Mouse (Mus musculus): ENCODE measurements around the gene Gm26566. TPM values are rescaled to one million over a fixed set of nuclear protein-coding genes. Genes with fewer than 3 reads are reported as not detected.

Gm26566 gene
- polyA plus RNA-seq, 1 experiment from 2014 or later, result 1.6 TPM

DNA sequence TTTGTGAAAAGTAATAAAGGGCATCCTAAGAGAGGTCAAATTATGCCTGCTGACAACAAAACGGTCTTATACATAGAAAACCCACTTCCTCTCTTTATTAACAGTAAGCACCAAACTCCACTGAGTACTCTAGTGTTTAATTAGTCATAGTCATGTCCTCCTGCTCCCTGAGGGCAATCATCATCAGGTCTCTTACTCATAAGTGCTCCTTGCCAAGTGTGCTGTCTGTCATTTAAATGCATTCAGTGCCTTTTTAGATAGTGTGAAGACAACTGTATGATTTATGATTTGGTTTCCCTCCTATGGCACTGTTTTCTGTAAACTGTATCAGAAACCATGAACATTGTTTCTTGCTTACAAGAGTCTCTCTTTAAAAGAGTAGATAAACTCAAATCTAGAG lies 7.3 kb upstream of the Gm26566 start:
- Histone ChIP-seq H3K9ac (ENCODE audit: low read length) (no peak overlapping the region), H3K4me2 (ENCODE audit: low read length) (no peak overlapping the region), H3K4me1 (ENCODE audit: control insufficient read depth in 2 of 2, insufficient read depth in 2 of 2, low read length in 2 of 2) (peaks cover 2 to 19% of the 10 kb centered on the region in 2 experiments; a peak in 3 of 4 replicates), H3K27me3 (ENCODE audit: control insufficient read depth, insufficient read depth, low read length) (no peaks in the 10 kb centered on the region), H3K4me3 (ENCODE audit: control insufficient read depth in 1 of 2, insufficient read depth in 1 of 2, low read depth in 1 of 2, low read length in 2 of 2) (no peak overlapping the region), H3K36me3 (ENCODE audit: control insufficient read depth, insufficient read depth, low read length) (peaks cover 39% of the 10 kb centered on the region), H3K27ac (replicated peaks in 1 of 2; ENCODE audit: control insufficient read depth in 1 of 2, insufficient read depth in 1 of 2, low read depth in 2 of 2, low read length in 2 of 2) (no peak overlapping the region), H3K9me3 (ENCODE audit: control insufficient read depth, low read length) (no peaks in the 10 kb centered on the region)
- ATAC-seq (ENCODE audit: insufficient number of reproducible peaks, insufficient read depth, low FRiP score, low read depth), result no peak
- 86% methylated on average over 1 of the region's 1 CpGs for WGBS

DNA sequence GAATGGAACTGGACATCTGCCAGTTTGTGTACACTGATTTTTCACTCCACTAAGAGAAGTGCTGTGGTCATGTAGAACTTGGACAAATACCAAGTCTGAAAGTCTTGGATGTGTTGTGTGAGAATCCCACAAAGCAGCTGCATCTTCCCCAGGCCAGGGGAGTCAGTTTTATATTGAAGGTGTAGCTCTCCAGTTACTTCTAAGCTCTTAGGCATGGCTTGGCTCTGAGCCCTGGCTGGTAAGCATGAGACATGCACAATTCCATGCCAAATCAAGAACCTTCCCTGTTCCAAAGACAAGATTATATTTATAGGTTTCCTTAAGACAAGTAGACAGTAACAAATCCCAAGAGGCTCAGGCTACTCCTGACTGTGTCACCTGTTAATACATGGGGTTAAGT lies 6.5 kb upstream of the Gm26566 start:
- Histone ChIP-seq H3K36me3 (ENCODE audit: control insufficient read depth, insufficient read depth, low read length) (peaks cover 45% of the 10 kb centered on the region), H3K4me1 (ENCODE audit: control insufficient read depth in 2 of 2, insufficient read depth in 2 of 2, low read length in 2 of 2) (peaks cover 2 to 21% of the 10 kb centered on the region in 2 experiments; a peak in 3 of 4 replicates), H3K27ac (replicated peaks in 1 of 2; ENCODE audit: control insufficient read depth in 1 of 2, insufficient read depth in 1 of 2, low read depth in 2 of 2, low read length in 2 of 2) (no peak overlapping the region), H3K9me3 (ENCODE audit: control insufficient read depth, low read length) (no peaks in the 10 kb centered on the region), H3K4me2 (ENCODE audit: low read length) (no peak overlapping the region), H3K27me3 (ENCODE audit: control insufficient read depth, insufficient read depth, low read length) (no peaks in the 10 kb centered on the region), H3K9ac (ENCODE audit: low read length) (no peak overlapping the region), H3K4me3 (ENCODE audit: control insufficient read depth in 1 of 2, insufficient read depth in 1 of 2, low read depth in 1 of 2, low read length in 2 of 2) (no peak overlapping the region)
- no peak for ATAC-seq (ENCODE audit: insufficient number of reproducible peaks, insufficient read depth, low FRiP score, low read depth)

DNA sequence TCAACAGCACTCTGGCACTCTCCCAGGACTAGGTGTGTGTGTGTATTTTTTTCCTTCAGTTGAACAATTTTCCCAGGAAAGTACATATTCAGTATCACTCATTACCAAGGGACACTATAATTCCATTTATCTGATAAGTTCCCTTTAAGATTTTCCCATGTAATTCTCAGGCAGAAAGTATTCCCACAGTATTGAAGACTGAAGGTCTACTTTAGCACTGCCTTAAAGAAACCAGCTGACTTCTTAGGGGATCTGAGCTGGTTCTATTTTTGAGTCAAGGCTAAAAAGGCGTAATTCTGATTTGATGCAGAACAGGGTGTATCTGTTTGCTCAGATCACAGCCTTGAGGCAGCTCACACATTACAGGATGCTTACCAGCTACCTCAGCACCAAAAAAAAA lies 2.9 kb upstream of the Gm26566 start:
- H3K9ac ChIP-seq (ENCODE audit: low read length), result peak overlapping the region; percentile 61
- H3K36me3 ChIP-seq (ENCODE audit: control insufficient read depth, insufficient read depth, low read length), result peaks cover 57% of the 10 kb centered on the region
- peak overlapping the region; percentile 26 to 89; a peak in 3 of 4 replicates for H3K4me3 ChIP-seq (ENCODE audit: control insufficient read depth in 1 of 2, insufficient read depth in 1 of 2, low read depth in 1 of 2, low read length in 2 of 2)
- H3K9me3 ChIP-seq (ENCODE audit: control insufficient read depth, low read length), result no peaks in the 10 kb centered on the region
- no peaks in the 10 kb centered on the region for H3K27me3 ChIP-seq (ENCODE audit: control insufficient read depth, insufficient read depth, low read length)
- no peak for ATAC-seq (ENCODE audit: insufficient number of reproducible peaks, insufficient read depth, low FRiP score, low read depth)
- peaks cover 5 to 32% of the 10 kb centered on the region in 2 experiments for H3K4me1 ChIP-seq (ENCODE audit: control insufficient read depth in 2 of 2, insufficient read depth in 2 of 2, low read length in 2 of 2)
- no peak overlapping the region for H3K27ac ChIP-seq (replicated peaks in 1 of 2; ENCODE audit: control insufficient read depth in 1 of 2, insufficient read depth in 1 of 2, low read depth in 2 of 2, low read length in 2 of 2)
- H3K4me2 ChIP-seq (ENCODE audit: low read length), result peak overlapping the region; percentile 77
- 20% methylated on average over 1 of the region's 1 CpGs for WGBS

DNA sequence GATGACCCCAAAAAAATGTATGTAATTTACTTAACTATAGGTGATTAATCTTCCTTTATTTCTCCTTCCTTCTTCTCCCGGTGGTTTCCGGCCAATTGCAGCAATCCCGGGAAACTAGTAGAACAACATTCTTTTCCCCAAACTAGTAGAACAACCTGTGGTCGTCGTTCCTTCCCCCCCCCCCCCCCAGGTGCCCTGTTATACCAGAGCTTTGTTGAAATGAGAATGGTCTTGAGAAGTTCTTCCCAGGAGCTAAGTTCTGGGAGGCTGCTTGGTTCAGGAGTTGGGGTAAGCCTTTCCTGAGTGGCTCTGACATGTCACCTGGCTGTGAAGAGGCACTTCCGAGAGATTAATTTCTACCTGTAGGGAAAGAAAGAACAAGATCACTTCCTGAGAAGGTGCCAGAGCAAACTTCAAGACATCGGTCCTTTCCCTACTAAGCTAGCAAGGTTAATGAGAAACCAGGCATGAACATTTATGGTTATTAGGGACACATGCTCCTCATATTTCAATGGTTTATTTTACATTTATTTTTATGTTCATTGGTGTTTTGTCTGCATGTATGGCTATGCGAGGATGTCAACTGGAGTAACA lies 2.0 kb downstream of the Gm26566 start:
- H3K36me3 ChIP-seq (ENCODE audit: control insufficient read depth, insufficient read depth, low read length), result peaks cover 22% of the 10 kb centered on the region
- no peak for ATAC-seq (ENCODE audit: insufficient number of reproducible peaks, insufficient read depth, low FRiP score, low read depth)
- H3K27ac ChIP-seq (replicated peaks in 1 of 2; ENCODE audit: control insufficient read depth in 1 of 2, insufficient read depth in 1 of 2, low read depth in 2 of 2, low read length in 2 of 2), result no peak overlapping the region

DNA sequence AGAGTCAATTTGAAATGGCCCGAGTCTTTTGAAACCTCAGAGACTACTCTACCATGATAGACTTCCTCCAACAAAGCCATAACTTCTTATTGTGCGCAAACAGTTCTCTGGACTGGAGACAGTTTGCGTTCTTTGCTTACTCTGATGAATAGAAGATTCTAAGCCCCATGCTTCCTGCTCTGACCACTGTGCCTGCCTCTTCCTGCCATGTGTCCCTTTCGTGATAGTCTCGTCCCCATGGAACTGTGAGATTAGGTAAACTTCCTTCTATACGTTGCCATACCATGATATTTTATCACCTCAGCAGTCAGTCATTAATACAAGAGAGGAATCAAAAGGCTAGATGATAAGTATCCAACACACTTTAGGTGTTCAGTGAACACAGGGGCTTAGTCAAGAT lies 5.1 kb downstream of the Gm26566 start:
- H3K4me2 ChIP-seq (ENCODE audit: low read length), result no peak overlapping the region
- no peaks in the 10 kb centered on the region for H3K9me3 ChIP-seq (ENCODE audit: control insufficient read depth, low read length)
- 75% methylated on average over 6 of the region's 6 CpGs for WGBS
- no peaks in the 10 kb centered on the region for H3K27me3 ChIP-seq (ENCODE audit: control insufficient read depth, insufficient read depth, low read length)
- no peaks in the 10 kb centered on the region for H3K36me3 ChIP-seq (ENCODE audit: control insufficient read depth, insufficient read depth, low read length)
- ATAC-seq (ENCODE audit: insufficient number of reproducible peaks, insufficient read depth, low FRiP score, low read depth), result no peak
- H3K9ac ChIP-seq (ENCODE audit: low read length), result no peak overlapping the region
- no peak overlapping the region for H3K4me3 ChIP-seq (ENCODE audit: control insufficient read depth in 1 of 2, insufficient read depth in 1 of 2, low read depth in 1 of 2, low read length in 2 of 2)
- H3K27ac ChIP-seq (replicated peaks in 1 of 2; ENCODE audit: control insufficient read depth in 1 of 2, insufficient read depth in 1 of 2, low read depth in 2 of 2, low read length in 2 of 2), result no peak overlapping the region
- no peaks in the 10 kb centered on the region for H3K4me1 ChIP-seq (ENCODE audit: control insufficient read depth in 2 of 2, insufficient read depth in 2 of 2, low read length in 2 of 2)

More for the DNA sequence above, 2.0 kb downstream of the Gm26566 start:
- 69% methylated on average over 8 of the region's 8 CpGs for WGBS
- Histone ChIP-seq H3K4me1 (ENCODE audit: control insufficient read depth in 2 of 2, insufficient read depth in 2 of 2, low read length in 2 of 2) (peaks cover 3 to 13% of the 10 kb centered on the region in 2 experiments), H3K9me3 (ENCODE audit: control insufficient read depth, low read length) (no peaks in the 10 kb centered on the region), H3K4me2 (ENCODE audit: low read length) (no peak overlapping the region), H3K4me3 (ENCODE audit: control insufficient read depth in 1 of 2, insufficient read depth in 1 of 2, low read depth in 1 of 2, low read length in 2 of 2) (no peak overlapping the region), H3K9ac (ENCODE audit: low read length) (no peak overlapping the region), H3K27me3 (ENCODE audit: control insufficient read depth, insufficient read depth, low read length) (no peaks in the 10 kb centered on the region)

DNA sequence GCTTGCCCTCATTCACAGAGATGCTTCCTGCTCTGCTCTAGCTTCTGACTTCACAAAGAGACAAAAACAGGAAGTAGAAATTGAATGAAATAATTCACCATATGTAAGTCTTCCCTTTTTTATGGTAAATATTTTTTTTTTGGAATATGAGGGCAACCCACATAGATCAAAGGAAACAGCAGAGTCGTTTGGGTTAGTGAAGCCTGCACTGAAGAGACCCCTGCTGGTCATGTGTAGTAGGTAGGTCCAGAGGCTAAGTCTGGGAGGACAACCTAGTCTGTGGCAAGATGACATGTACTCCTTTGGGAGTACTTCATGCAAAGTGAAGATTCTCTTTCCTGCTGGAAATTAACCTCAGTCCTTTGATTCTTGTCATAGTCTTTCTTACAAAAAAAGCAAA lies 5.7 kb downstream of the Gm26566 start:
- 0% methylated on average over 1 of the region's 1 CpGs for WGBS
- Histone ChIP-seq H3K4me1 (ENCODE audit: control insufficient read depth in 2 of 2, insufficient read depth in 2 of 2, low read length in 2 of 2) (no peaks in the 10 kb centered on the region), H3K27ac (replicated peaks in 1 of 2; ENCODE audit: control insufficient read depth in 1 of 2, insufficient read depth in 1 of 2, low read depth in 2 of 2, low read length in 2 of 2) (no peak overlapping the region), H3K36me3 (ENCODE audit: control insufficient read depth, insufficient read depth, low read length) (no peaks in the 10 kb centered on the region), H3K9me3 (ENCODE audit: control insufficient read depth, low read length) (no peaks in the 10 kb centered on the region), H3K9ac (ENCODE audit: low read length) (no peak overlapping the region), H3K27me3 (ENCODE audit: control insufficient read depth, insufficient read depth, low read length) (no peaks in the 10 kb centered on the region), H3K4me3 (ENCODE audit: control insufficient read depth in 1 of 2, insufficient read depth in 1 of 2, low read depth in 1 of 2, low read length in 2 of 2) (no peak overlapping the region), H3K4me2 (ENCODE audit: low read length) (no peak overlapping the region)
- no peak for ATAC-seq (ENCODE audit: insufficient number of reproducible peaks, insufficient read depth, low FRiP score, low read depth)

DNA sequence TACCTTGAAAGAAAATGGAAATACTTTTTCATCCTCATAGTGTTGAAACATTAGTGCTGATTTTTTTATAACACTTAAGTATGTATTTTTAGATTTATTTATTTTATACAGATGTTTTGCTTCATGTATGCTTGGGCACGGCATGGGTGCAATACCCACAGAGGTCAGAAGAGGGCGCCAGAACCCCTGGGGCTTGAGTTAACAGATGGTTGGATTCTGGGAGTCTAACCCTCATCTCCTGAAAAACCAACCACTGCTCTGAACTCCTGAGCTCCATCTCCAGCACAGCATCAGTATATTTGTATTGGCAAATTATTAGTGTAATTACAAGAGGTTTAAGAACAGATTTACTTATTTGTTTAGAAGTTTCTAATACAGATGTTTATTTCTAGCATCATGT lies 16.9 kb downstream of the Gm26566 start:
- no peak overlapping the region for H3K4me3 ChIP-seq (ENCODE audit: control insufficient read depth in 1 of 2, insufficient read depth in 1 of 2, low read depth in 1 of 2, low read length in 2 of 2)

DNA sequence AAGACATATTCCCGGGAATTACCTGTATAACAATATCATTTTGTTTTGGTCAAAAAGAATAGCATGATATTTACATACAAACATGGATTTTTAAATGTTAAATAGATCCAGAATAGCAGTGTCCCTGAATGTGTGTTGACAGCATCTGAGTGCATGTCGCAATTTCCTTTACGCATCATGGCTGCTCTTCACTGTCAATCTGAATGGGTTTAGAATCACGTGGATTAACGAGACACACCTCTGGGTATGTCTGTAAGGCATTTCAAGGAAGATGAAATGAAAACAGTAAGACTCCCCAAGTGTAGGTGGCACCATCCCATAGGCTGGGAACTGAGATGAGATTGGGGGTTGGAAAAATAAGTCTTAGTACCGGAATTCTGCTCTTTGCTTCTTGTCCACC lies 17.4 kb downstream of the Gm26566 start:
- no peak for ATAC-seq (ENCODE audit: insufficient number of reproducible peaks, insufficient read depth, low FRiP score, low read depth)
- Histone ChIP-seq H3K9ac (ENCODE audit: low read length) (no peak overlapping the region), H3K4me2 (ENCODE audit: low read length) (no peak overlapping the region), H3K4me3 (ENCODE audit: control insufficient read depth in 1 of 2, insufficient read depth in 1 of 2, low read depth in 1 of 2, low read length in 2 of 2) (no peak overlapping the region), H3K36me3 (ENCODE audit: control insufficient read depth, insufficient read depth, low read length) (no peaks in the 10 kb centered on the region), H3K9me3 (ENCODE audit: control insufficient read depth, low read length) (no peaks in the 10 kb centered on the region), H3K4me1 (ENCODE audit: control insufficient read depth in 2 of 2, insufficient read depth in 2 of 2, low read length in 2 of 2) (peaks cover 0 to 3% of the 10 kb centered on the region in 2 experiments; a peak in 2 of 4 replicates), H3K27me3 (ENCODE audit: control insufficient read depth, insufficient read depth, low read length) (no peaks in the 10 kb centered on the region), H3K27ac (replicated peaks in 1 of 2; ENCODE audit: control insufficient read depth in 1 of 2, insufficient read depth in 1 of 2, low read depth in 2 of 2, low read length in 2 of 2) (no peak overlapping the region)
- WGBS, result 83% methylated on average over 6 of the region's 6 CpGs

More for the DNA sequence above, 16.9 kb downstream of the Gm26566 start:
- 5% methylated on average over 2 of the region's 2 CpGs for WGBS
- H3K27ac ChIP-seq (replicated peaks in 1 of 2; ENCODE audit: control insufficient read depth in 1 of 2, insufficient read depth in 1 of 2, low read depth in 2 of 2, low read length in 2 of 2), result no peak overlapping the region
- no peak overlapping the region for H3K4me2 ChIP-seq (ENCODE audit: low read length)
- no peaks in the 10 kb centered on the region for H3K27me3 ChIP-seq (ENCODE audit: control insufficient read depth, insufficient read depth, low read length)
- H3K9ac ChIP-seq (ENCODE audit: low read length), result no peak overlapping the region
- no peak for ATAC-seq (ENCODE audit: insufficient number of reproducible peaks, insufficient read depth, low FRiP score, low read depth)
- no peaks in the 10 kb centered on the region for H3K9me3 ChIP-seq (ENCODE audit: control insufficient read depth, low read length)
- peaks cover 0 to 3% of the 10 kb centered on the region in 2 experiments; a peak in 2 of 4 replicates for H3K4me1 ChIP-seq (ENCODE audit: control insufficient read depth in 2 of 2, insufficient read depth in 2 of 2, low read length in 2 of 2)
- H3K36me3 ChIP-seq (ENCODE audit: control insufficient read depth, insufficient read depth, low read length), result no peaks in the 10 kb centered on the region

All from heart, embryonic 14.5 days (tissue).